Mouse (Mus musculus) heart, adult 2 months (tissue): ENCODE measurements around the gene Gm3558.
"Not testable (repeated sequence)": the region's sequence is repeated elsewhere in the genome, so short reads cannot be mapped to it uniquely, and the experiment has no call there.

ENCODE experiments used
- CTCF ChIP-seq: fragments of 200-600 bp; IDR thresholded peaks from 2 replicates; pipeline ENCODE4 v1.8.1; 2022; ENCODE audit warnings: antibody characterized with exemption, mild to moderate bottlenecking, moderate library complexity
- EP300 ChIP-seq: fragments of 200-500 bp; IDR thresholded peaks from 2 replicates; pipeline ENCODE4 v1.6.1; 2011; ENCODE audit warnings: low read depth, low read length, control low read depth; ENCODE audit not compliant: insufficient read depth
- POLR2A ChIP-seq: fragments of 200-500 bp; IDR thresholded peaks from 2 replicates; pipeline ENCODE4 v1.6.1; 2011; ENCODE audit warnings: mild to moderate bottlenecking, low read depth, low read length, control low read depth; ENCODE audit not compliant: insufficient read depth

GRCm38 (mm10) chr14:7567890-7568289 is 476 bp downstream of the Gm3558 start:
- TF ChIP-seq EP300, POLR2A, CTCF: not testable (repeated sequence)
